Mouse (Mus musculus) c-Kit-positive CD71-positive TER-119-positive erythroid progenitor cells, embryonic 14.5 days (primary cell): ENCODE data around the gene Zfp512b.

Experiments used
- DNase-seq: peaks from one replicate; pipeline ENCODE4 v3.0.0-alpha.2; 2013; ENCODE audit warnings: low spot score

Gene Zfp512b

GRCm38 (mm10) chr2:181572921-181573920 lies 19.4 kb downstream of the Zfp512b start:
- no peak for DNase-seq

- DNase-seq: no peak
Measured at GRCm38 (mm10) chr2:181571941-181572670, 20.5 kb downstream of the Zfp512b start.

- no peak for DNase-seq
Measured at GRCm38 (mm10) chr2:181570921-181571595, 21.5 kb downstream of the Zfp512b start.

- DNase-seq: no peak
Measured at GRCm38 (mm10) chr2:181570375-181570774, 22.2 kb downstream of the Zfp512b start.

- DNase-seq: no peak
Measured at GRCm38 (mm10) chr2:181569856-181570255, 22.7 kb downstream of the Zfp512b start.

DNA sequence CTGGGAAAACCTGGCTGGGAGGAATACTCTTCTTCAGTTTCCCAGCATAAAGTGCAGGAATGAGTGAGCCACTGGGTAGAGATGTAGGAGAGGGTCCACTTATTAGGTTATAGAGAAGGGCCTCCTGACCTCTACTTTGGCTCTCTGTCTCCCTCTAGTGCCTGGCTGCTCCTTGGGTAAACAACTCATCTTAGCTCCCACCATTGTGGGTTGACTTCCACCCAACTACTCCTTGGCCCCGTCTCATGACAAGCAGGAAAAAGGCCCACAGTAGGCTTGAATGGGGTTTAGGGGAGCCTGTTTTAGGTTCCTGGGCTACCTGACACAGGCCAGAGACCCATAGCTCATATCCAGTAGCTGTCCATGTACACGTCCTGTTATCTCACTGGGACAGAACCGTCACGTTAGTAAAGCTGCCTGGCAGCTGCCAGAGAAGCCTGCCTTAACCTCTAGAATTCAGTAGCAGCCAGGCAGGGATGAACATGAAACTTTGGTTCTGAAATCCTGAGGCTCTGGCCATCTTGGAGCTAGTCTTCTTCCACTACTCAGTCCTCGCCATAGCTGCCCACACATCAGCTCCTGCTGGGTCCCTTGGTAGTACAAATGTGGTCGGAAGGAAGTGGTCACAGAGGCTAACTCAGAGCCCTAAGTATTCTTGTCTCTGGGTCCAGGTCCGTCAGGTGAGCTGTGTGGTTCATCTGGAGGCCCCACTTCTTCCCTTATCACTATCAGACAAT lies 24.2 kb downstream of the Zfp512b start:
- peak; percentile 73 for DNase-seq

- no peak for DNase-seq
Measured at GRCm38 (mm10) chr2:181567338-181567737, 25.3 kb downstream of the Zfp512b start.

DNA sequence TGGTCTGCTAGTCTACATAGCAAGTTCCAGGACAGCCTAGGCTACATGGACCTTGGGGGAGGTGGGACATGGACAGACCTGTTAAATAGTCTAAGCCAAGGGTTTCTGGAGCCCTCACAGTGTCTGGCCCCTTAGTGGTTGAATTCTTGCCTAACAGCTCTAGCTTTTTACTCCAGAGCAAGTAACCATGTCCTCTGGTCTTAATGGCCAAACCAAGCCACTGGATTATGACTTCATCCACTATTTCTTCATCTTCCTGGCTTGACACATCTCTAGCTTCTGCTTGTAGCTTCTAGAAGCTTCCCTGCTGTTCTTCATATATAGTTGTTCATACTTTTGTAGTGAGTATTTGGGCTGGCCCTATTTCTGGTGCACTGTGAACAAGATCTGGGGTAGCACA lies 38.8 kb downstream of the Zfp512b start:
- DNase-seq: no peak

GRCm38 (mm10) chr2:181550233-181550632 lies 42.4 kb downstream of the Zfp512b start:
- DNase-seq: no peak

DNA sequence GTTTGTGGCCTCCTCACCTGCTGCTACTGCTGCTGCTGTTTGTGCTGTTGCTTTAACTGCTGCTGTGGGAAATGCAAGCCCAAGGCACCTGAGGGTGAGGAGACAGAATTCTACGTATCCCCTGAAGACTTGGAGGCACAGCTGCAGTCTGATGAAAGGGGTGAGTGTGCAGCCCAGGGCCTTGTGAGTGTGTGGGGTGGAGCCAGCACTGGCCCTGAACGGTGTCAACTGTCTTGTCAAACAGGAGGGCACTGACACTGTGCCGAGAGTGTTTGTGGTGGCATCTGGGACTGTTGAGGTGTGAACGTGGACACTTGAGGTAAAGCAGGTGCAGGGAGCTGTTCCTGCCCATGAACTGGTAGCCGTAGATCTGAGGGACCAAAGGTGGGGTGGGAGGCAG lies 43.9 kb downstream of the Zfp512b start:
- no peak for DNase-seq

DNA sequence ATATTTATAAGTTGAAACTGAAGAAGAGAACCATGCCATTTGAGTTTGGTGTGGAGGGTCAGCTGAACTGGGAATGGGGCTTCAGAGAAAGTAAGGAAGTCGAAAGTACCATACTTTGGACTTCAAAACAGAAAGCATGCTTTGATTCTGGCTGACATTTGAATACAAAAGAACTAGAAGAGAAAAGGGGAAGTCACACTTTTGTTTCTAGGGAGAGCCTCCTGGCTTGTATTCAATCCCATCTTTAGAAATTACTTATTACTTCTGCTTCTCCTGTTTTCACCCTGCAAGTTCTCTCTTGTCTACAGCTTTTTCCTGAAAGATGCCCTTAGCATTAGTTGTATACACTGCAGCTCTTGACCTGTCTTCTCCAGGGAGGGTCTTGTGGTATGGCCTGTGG lies 44.4 kb downstream of the Zfp512b start:
- no peak for DNase-seq

DNA sequence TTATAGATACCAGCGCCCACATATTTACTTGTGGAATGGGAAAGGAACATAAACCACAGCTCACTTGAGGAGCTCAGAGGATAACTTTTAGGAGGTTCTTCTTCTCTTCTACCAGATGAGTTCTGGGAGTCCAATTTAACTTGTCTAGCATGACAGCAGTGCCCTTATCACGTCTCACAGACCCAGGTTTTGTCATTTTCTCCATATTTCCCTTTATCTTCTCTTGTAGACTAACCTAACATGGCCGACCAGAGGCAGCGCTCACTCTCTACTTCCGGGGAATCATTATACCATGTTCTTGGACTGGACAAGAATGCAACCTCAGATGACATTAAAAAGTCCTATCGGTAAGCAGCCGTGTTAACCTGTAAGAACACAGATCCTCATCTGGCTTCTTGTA lies 46.5 kb downstream of the Zfp512b start:
- peak; percentile 66 for DNase-seq

DNA sequence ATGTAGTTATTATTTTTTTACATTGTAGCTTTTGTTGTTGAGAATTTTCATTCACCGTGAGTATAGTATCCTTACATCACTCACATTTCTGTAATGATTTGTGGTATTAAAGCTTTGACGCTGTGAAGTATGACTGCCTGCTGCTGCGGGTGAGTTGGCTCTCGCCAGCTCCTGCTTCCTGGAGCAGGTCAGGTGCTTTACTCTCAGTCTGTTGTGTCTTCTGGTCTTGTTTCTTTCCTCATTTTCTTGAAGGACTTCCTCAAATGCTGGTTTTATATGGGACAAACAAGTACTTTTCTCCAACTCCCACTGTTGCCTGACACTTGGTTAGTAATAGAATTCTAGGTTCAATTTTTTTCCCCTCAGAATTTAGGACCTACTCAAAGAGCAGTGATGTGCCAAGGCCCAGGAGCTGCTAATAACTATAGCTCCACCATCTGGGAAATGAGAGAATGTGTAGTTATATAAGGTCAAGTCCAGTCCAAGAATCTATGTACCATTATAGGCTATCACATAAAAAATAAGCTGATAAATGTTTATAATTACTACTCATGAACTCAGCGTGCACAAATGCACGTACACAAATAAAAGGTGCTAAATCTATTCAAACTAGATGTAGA lies 50.7 kb downstream of the Zfp512b start:
- DNase-seq: no peak

DNA sequence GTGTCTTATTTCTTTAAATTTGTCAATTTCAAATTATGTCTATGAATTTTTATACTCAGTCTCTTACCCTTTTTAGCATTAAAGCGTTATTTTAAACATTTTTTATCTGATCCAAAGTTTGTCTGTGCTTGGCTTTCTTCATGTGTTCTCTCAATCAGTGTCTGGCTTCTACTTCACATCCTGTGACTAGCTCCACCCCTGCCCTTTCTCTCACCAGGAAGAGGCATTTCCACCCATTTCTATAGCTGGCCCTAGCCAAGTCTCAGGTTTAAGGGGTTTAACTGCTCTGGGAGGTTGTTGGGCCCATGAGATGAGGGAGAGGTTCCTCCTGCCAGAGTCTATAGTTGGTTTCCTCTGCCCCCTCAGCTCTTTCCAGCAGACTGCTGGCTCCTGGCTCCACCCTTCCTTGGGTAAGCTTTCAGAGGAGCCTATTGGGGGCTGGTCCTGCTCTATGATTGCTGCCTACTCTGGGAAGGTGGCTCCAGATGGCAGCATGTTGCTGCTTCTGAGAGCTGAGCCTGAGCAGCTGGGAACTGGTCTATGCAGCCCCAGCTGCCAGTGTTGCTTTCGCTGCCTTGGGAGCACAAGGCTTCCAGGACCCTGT lies 55.1 kb downstream of the Zfp512b start:
- no peak for DNase-seq

DNA sequence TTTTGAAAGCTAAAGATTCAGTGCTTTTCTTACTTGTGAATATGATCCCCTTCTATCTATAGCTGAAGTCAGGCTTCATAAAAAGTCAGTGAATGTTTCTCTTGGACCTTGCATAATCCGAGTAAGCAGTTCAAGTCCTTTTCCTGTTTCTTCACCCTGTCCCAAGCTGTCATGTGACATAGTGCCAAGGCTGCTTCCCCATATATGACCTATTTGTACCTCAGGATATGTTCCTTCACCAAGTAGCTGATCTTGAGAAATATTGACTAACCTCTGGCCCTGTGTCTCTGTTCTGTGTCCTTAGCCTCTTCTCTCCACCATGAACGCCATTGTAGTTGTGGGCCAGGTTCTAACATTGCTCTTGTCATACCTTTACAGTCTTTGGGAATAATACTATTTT lies 56.2 kb downstream of the Zfp512b start:
- DNase-seq: no peak

DNA sequence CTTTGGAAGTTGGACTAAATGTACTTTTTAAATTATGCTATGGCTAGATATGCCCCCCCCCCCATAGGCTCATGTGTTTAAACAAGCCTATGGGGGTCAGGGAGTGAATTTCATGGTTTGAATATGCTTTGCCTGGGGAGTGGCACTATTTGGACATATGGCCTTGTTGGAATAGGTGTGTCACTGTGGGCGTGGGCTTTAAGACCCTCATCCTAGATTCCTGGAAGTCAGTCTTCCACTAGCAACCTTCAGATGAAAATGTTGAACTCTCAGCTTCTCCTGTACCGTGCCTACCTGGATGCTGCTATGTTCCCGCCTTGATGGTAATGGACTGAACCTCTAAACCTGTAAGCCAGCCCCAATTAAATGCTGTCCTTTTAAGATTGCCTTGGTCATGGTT lies 60.0 kb downstream of the Zfp512b start:
- no peak for DNase-seq
